Mouse (Mus musculus) lung, postnatal 0 days (tissue): Measurements from ENCODE around the gene Foxd3. TPM values are rescaled to one million over a fixed set of nuclear protein-coding genes. Genes with fewer than 3 reads are reported as not detected.
"Not testable (repeated sequence)": the region's sequence is repeated elsewhere in the genome, so short reads cannot be mapped to it uniquely, and the experiment has no call there.

ENCODE experiments used
- ATAC-seq: fragments of 200-750 bp; cut with Nextera tagmentation; 2 replicates; pipeline ENCODE4 v1.8.0; 2017; ENCODE audit warnings: moderate library complexity
- DNase-seq: peaks from one replicate; pipeline ENCODE4 v3.0.0-alpha.2; 2016; ENCODE audit warnings: low spot score
- H3K27ac ChIP-seq: fragments of 300-500 bp; sonication (generic); 2 replicates; pipeline ENCODE4 v1.5.1; 2014; ENCODE audit warnings: antibody characterized with exemption, mild to moderate bottlenecking, low read length, mixed read lengths
- H3K27me3 ChIP-seq: fragments of 300-500 bp; sonication (generic); replicated peaks from 2 replicates; pipeline ENCODE4 v1.6.1; 2014; ENCODE audit warnings: low read length, mixed read lengths; ENCODE audit not compliant: insufficient read depth
- H3K36me3 ChIP-seq: fragments of 300-500 bp; sonication (generic); 2 replicates; pipeline ENCODE4 v1.6.1; 2014; ENCODE audit warnings: low read length, mixed read lengths; ENCODE audit not compliant: insufficient read depth
- H3K4me1 ChIP-seq: fragments of 300-500 bp; sonication (generic); 2 replicates; pipeline ENCODE4 v1.6.1; 2014; ENCODE audit warnings: antibody characterized with exemption, low read depth, low read length, mixed read lengths; ENCODE audit not compliant: insufficient read depth
- H3K4me2 ChIP-seq: fragments of 300-500 bp; sonication (generic); replicated peaks from 2 replicates; pipeline ENCODE4 v1.6.1; 2014; ENCODE audit warnings: low read depth, mild to moderate bottlenecking, low read length, moderate library complexity, mixed read lengths
- H3K4me3 ChIP-seq: fragments of 300-500 bp; sonication (generic); 2 replicates; pipeline ENCODE4 v1.5.1; 2014; ENCODE audit warnings: low read depth, low read length
- H3K9ac ChIP-seq: fragments of 300-500 bp; sonication (generic); replicated peaks from 2 replicates; pipeline ENCODE4 v1.6.1; 2014; ENCODE audit warnings: low read depth, mild to moderate bottlenecking
- H3K9me3 ChIP-seq: fragments of 300-500 bp; sonication (generic); 2 replicates; pipeline ENCODE4 v1.6.1; 2016; ENCODE audit warnings: low read length, mixed read lengths
- CTCF ChIP-seq: IDR thresholded peaks from 2 replicates; pipeline ENCODE4 v1.5.1; 2016; ENCODE audit warnings: antibody characterized with exemption, mild to moderate bottlenecking
- EP300 ChIP-seq: IDR thresholded peaks from 2 replicates; pipeline ENCODE4 v1.6.1; 2016; ENCODE audit warnings: antibody characterized with exemption, mild to moderate bottlenecking, control low read depth
- WGBS: fragments of 180-500 bp; shearing (Covaris S2); extraction: QIAGEN DNeasy Blood & Tissue Kit; methylation state at CpG from one replicate; pipeline ENCODE4 v1.1.7; 2014; 5-methylcytosine and 5-hydroxymethylcytosine counted together
- polyA plus RNA-seq: library from polyadenylated mRNA; unstranded; fragments of >200 nt; fragmentation: Nextera tagmentation; extraction: Ambion mirVana; gene quantifications from 2 replicates; pipeline ENCODE4 v1.2.1, GENCODE M21; 2015

The Foxd3 gene
- polyA plus RNA-seq, 1 experiment from 2014 or later: 0.05 TPM

DNA sequence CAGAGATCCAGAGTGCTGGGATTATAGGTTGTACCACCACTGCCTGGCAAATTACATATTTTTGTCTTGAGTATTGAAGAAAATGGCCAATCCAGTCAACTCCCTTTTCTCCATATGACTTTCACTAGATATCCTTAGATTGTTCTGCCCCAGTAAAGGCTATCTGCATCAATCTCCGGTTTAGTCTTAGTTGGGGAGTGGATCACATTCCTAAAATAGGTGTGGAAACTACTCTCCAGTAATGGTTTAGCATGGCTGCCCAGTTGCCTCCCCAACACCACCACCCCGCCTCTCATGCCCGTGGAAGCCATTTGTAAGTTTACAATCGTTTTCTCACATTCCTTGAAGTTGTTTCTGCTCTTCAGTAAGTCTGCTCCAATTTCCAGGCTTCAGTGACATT lies 19.4 kb upstream of the Foxd3 start:
- H3K9me3 ChIP-seq: no peaks in the 10 kb centered on the region
- no peaks in the 10 kb centered on the region for H3K36me3 ChIP-seq
- no peaks in the 10 kb centered on the region for H3K4me1 ChIP-seq
- WGBS: 74% methylated on average over 4 of the region's 4 CpGs
- DNase-seq (no peak), ATAC-seq (no peak)
- no peak overlapping the region for H3K9ac ChIP-seq
- H3K27ac ChIP-seq: no peak overlapping the region
- no peak overlapping the region for H3K4me2 ChIP-seq
- no peaks in the 10 kb centered on the region for H3K27me3 ChIP-seq
- TF ChIP-seq EP300: no peak
- TF ChIP-seq CTCF: no peak
- no peak overlapping the region for H3K4me3 ChIP-seq

DNA sequence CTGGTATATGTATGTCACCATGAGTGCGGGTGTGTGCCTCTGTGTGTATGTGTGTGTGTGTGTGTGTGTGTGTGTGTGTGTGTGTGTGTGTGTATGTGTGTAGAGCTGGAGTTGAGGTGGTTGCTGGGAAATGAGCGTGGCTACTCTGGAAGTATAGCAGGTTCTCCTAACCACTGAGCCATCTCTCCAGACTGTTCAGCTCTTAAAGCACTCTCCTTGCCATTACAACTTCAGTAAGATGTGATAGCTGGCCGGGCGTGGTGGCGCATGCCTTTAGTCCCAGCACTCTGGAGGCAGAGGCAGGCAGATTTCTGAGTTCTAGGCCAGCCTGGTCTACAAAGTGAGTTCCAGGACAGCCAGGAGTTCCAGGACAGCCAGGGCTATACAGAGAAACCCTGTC lies 15.5 kb upstream of the Foxd3 start:
- not testable (repeated sequence) for H3K4me1 ChIP-seq, H3K9me3 ChIP-seq, H3K4me2 ChIP-seq, ATAC-seq, DNase-seq, H3K9ac ChIP-seq, H3K36me3 ChIP-seq, H3K27me3 ChIP-seq, H3K4me3 ChIP-seq, H3K27ac ChIP-seq
- WGBS: 95% methylated on average over 5 of the region's 5 CpGs

DNA sequence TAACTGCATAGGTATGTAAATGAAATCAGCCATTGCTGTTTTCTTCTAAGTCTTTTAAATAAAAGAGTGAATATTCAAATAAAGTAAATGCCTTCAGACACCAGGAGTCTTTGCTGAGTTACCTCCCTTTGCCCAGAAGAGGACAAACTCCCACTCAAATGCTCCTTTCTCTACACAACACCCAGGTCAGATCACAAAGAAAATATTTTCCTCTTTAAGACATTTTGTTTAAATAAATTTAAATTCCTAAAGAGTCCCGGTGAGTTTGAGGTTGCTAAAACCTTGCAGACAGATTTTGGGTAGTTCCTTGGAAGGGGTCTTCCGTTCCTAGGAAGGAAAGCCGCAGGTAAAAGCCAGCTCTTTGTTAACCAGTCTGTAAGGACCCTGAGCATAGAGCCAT lies 14.2 kb upstream of the Foxd3 start:
- no peaks in the 10 kb centered on the region for H3K36me3 ChIP-seq
- H3K27me3 ChIP-seq: no peaks in the 10 kb centered on the region
- no peaks in the 10 kb centered on the region for H3K9me3 ChIP-seq
- no peak for TF ChIP-seq CTCF
- TF ChIP-seq EP300: no peak
- DNase-seq (no peak), ATAC-seq (no peak)
- no peak overlapping the region for H3K9ac ChIP-seq
- no peaks in the 10 kb centered on the region for H3K4me1 ChIP-seq
- no peak overlapping the region for H3K27ac ChIP-seq
- 34% methylated on average over 3 of the region's 3 CpGs for WGBS
- no peak overlapping the region for H3K4me2 ChIP-seq
- no peak overlapping the region for H3K4me3 ChIP-seq

DNA sequence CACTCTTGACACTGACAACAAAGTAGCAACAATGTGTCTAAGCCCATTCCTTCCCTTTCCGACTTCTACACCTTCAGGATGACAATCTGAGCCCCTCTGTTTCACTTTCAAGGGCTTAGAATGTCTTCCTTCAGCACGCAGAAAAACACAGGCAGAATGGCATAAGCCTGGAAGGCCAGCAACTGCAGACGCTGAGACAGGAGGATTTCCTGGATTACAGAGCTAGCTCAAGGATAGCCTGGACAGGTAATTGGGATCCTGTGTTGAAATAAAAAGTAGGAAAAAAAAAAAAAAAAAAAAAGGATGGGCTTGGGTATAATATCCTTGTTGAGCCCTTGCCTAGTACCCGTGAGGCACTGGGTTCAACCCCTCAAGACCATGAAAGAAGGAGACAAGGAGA lies 10.5 kb upstream of the Foxd3 start:
- DNase-seq (no peak), ATAC-seq (no peak)
- Histone ChIP-seq H3K27ac (no peak overlapping the region), H3K9ac (no peak overlapping the region), H3K4me1 (no peaks in the 10 kb centered on the region), H3K9me3 (no peaks in the 10 kb centered on the region), H3K4me2 (no peak overlapping the region), H3K27me3 (peaks cover 22% of the 10 kb centered on the region; the same call in 1 of the 2 replicates), H3K4me3 (no peak overlapping the region), H3K36me3 (no peaks in the 10 kb centered on the region)
- 81% methylated on average over 4 of the region's 4 CpGs for WGBS
- TF ChIP-seq CTCF: no peak
- TF ChIP-seq EP300: no peak

DNA sequence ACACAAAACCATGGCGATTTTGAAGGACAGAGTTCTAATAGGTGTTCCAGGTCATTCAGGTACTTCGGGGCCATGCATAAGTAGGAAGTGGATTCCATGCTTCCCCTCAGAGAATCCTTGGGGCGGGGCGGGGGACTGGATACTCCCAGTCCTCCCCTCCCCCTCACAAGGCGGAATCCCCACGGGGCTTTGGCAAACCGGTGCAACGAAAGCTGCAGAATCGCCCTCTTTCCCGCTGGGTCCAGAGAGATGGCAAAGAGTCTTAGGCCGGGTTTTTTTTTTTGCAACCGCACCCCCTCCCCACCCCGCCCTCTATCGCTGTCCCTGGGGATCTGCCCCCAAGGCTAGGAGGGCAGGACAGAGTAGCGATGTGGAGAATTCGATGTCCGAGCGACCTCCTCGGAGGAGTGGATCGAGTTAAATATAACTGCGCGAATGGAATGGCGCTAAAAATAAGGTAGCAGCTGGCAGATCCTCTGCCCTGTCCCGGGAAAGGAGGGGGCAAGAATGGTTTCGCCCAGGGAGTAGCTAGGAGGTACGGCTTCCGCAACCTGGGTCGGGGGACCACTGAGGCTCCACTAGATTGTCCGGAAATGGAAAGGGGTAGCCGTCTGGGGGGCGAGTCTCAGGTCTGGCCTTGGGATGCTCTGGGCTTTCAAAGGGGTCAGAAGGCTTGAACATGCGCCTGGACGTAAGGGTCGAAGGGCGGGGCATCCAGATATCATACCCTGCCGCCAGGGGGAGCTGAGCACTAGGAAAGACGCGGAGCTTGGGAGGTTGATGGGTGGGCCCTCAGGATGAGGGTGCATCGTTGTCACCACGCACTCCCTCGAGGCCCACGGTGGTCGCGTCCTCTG lies 5.8 kb upstream of the Foxd3 start:
- Histone ChIP-seq H3K4me1 (0 out of 2 replicates have a peak, but pooled peaks cover 3% of the 10 kb centered on the region), H3K9ac (no peak overlapping the region), H3K27me3 (peaks cover 68% of the 10 kb centered on the region), H3K27ac (no peak overlapping the region), H3K36me3 (no peaks in the 10 kb centered on the region), H3K4me2 (no peak overlapping the region), H3K4me3 (no peak overlapping the region), H3K9me3 (no peaks in the 10 kb centered on the region)
- 3% methylated on average over 44 of the region's 44 CpGs for WGBS
- no peak for DNase-seq
- TF ChIP-seq CTCF (peak; percentile 45), EP300 (no peak)
- ATAC-seq: no peak

DNA sequence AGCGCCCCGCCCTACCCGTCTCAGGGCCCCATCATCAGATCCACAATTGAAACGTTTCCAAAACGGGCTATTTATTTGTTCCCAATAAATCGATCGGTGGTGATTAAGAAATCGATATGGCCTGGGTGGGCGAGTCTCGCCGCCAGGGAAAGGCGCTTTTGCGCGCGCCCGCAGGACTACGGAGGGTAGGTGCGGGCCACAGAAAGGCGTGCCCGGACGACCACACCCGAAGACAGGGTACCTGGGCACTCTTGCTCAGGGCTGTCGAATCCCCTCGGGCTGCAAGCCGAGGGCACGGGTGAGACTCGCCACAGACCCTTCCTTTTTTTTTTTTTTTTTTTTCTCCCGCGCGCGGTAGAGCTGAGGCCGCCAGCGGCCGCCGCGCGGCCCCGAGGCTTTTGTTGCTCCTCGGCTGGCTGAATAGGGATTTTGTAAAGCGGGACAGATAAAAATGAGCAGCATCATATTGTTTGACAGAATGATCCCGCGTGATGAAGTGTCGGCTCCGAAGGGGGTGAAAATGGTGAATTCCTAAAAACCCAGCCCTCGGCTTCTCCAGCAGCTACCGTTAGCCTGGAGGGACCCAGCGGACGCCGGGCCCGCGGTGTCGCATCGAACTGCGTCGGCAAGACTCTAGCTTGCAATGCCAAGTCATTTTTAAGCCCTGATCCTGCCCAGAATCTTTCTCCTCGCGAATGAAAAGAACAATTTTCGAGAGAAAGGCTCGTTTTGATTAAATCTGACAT lies 5.0 kb upstream of the Foxd3 start:
- Histone ChIP-seq H3K27me3 (peaks cover 76% of the 10 kb centered on the region), H3K4me2 (peak overlapping the region; percentile 22; the same call in 1 of the 2 replicates), H3K9me3 (no peaks in the 10 kb centered on the region), H3K4me1 (0 out of 2 replicates have a peak, but pooled peaks cover 3% of the 10 kb centered on the region), H3K36me3 (no peaks in the 10 kb centered on the region), H3K9ac (no peak overlapping the region), H3K27ac (no peak overlapping the region), H3K4me3 (peak overlapping the region; percentile 8; the same call in 1 of the 2 replicates)
- no peak for TF ChIP-seq CTCF
- TF ChIP-seq EP300: no peak
- DNase-seq (no peak), ATAC-seq (no peak)
- 3% methylated on average over 53 of the region's 59 CpGs for WGBS
